Mouse (Mus musculus): ENCODE results near the gene H2-Oa.

The H2-Oa gene

GRCm38 (mm10) chr17:34122188-34122984 is 30.2 kb downstream of the H2-Oa start, which contains the start of gene Brd2:
Gene Brd2 (minus strand): TSS chr17:34122634.
- peak; percentile 95 for DNase-seq (ENCODE audit: low read depth, low spot score)

- no peak for DNase-seq (ENCODE audit: low read depth, low spot score)
Measured at GRCm38 (mm10) chr17:34123111-34123510, 31.0 kb downstream of the H2-Oa start.

- no peak for DNase-seq (ENCODE audit: low read depth, low spot score)
Measured at GRCm38 (mm10) chr17:34123518-34123917, 31.4 kb downstream of the H2-Oa start.

GRCm38 (mm10) chr17:34124649-34125048 is 32.5 kb downstream of the H2-Oa start:
- DNase-seq (ENCODE audit: low read depth, low spot score), result no peak

DNA sequence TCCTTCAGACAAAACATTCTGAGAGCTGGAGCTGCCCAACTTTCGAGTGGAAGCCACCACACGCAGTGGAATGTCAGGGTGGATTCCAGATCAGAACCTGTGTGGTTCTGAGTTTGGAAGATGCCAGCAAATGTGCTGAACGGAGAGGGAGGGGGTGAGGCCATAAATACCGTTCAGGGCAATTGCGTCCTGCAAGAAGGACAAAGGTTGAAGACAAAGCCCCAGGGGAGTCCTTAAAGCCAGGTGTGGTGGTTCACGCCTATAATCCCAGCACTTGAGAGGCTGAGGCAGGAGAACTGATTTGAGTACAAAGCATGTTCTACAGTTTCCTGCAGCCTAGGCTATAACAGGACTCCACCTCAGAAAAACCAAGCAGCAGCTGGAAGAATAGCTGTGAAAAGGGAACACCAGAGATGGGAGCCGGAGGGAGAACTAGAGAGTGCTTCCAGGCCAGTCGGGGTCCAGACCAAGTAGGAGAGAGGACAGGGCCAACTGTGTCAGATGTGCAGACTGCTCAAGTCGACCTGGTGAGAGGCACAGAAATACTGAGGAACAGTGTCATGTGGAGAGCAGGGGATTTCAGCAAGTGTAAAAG is 34.8 kb downstream of the H2-Oa start:
- no peak for DNase-seq (ENCODE audit: low read depth, low spot score)

DNA sequence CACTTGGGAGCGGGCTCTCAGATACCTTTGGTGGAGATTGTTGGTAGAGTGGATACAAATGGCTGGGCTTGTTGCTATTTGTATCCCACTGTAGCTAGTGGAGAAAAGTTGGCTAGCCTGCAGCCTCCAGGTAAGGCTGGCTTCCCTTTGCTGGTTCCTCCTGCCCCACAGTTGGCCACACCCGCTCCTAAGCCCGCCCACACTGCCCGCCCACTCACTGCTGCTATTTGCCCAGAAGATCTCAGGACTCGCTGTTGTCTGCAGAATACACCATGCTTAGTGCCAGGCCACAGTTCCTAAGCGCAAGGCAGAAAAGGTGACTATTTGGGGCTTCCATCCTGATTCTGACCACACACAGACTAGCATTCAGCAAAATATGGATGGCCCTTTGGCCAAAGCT is 35.3 kb downstream of the H2-Oa start:
- no peak for DNase-seq (ENCODE audit: low read depth, low spot score)

- DNase-seq (ENCODE audit: low read depth, low spot score), result no peak
Measured at GRCm38 (mm10) chr17:34128264-34128937, 36.3 kb downstream of the H2-Oa start.

DNA sequence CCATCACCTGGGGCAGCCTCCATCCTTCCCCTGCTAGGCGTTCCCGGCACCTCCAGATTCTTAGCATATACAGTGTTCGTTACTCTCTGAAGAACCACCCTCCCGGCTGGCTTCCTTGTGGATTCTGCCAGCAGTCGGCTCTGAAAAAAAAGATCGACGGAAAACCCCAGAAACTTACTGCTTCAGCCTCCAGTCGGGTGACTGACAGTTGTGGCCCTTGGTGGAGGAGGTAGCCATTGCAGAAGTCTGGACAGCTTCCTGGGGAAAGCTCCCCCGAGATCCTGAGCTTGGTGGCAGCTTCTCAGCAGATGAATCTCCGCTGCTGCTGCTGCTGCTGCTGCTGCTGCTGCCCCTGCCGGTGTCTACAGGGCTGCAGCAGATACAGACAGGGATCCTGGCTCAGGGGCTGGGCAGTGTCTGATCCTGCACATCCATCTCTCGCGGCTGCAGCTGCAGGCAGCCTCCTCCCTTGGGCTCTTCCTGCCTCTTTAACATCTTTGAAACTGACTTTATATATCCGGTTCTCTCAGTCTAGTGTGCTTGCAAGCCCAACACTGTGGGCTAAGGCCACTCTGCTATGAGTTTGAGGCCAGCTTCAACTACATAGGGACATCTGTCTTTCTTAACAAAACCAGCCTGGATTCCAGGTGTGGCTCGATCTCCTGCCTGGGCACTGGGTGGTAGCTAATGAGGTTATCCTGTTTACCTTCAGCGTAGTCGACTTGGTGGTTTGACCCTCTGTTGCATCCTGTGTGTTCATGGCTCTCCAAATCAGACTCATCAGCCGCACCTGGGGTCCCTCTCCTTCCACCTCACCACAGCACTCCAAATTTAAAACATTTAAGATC is 37.0 kb downstream of the H2-Oa start:
- DNase-seq (ENCODE audit: low read depth, low spot score), result no peak

DNA sequence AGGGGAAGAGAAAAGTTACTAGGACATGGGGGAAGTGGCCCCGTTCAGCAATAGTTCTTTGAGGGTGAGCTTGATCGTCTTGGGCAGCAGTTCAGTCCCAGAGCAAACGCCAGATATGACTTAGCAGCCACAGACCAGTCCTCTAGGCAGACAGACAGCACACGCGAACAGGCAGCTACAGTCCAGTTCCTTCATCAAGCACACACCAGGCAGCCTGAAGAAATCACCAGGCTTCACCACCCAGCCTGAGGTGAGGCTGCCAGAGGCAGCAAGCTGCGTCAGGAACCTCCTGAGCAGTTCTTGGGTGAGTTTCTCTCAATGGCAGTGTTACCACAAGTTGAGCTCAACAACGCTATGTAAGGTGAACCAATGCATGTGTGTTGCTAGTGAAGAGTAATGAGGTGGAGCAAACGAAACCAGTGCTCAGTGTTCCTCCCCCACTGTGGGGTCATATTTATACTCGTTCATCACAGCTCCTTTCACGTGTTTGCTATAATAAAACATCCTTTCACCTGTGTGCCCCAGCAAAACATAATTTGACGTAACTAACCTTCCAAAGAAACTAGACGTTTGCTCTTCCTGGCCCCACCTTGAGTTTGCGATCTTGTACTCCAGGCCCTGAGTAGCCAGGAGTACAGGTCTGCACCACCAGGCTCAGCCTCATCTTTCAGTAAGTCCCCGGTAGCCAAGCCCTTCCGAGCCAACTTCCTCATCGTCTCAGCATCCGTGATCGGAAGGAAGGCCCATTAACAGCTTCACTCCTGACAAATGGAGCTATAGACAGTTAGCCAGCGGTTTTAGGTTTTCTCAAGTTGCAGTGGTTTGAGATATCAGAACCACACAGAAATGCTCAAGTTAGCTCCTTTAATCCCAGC is 38.2 kb downstream of the H2-Oa start:
- DNase-seq (ENCODE audit: low read depth, low spot score), result no peak

- DNase-seq (ENCODE audit: low read depth, low spot score), result no peak
Measured at GRCm38 (mm10) chr17:34131911-34132310, 39.8 kb downstream of the H2-Oa start.

DNA sequence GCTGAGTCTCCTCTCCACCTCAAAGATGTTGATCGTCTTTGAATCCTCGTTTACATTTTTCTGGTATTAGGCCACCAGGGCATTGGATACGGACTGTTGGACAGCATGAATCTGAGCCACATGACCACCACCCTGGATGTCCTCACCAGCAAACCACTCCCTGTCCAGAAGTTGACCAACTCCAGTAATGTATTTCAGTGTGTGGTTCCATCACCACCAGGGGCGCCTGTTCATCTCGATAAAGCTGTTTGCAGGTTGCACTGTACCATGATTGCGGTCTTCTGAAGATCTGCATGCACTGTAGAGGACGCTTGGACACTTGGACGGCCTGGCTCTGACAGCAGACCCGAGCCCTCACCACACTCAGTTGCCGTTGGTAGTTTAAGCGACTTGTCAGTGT is 41.1 kb downstream of the H2-Oa start:
- no peak for DNase-seq (ENCODE audit: low read depth, low spot score)

- DNase-seq (ENCODE audit: low read depth, low spot score), result no peak
Measured at GRCm38 (mm10) chr17:34134451-34134850, 42.3 kb downstream of the H2-Oa start.

- DNase-seq (ENCODE audit: low read depth, low spot score), result peak; percentile 98
Measured at GRCm38 (mm10) chr17:34135297-34136224, 43.4 kb downstream of the H2-Oa start.

DNA sequence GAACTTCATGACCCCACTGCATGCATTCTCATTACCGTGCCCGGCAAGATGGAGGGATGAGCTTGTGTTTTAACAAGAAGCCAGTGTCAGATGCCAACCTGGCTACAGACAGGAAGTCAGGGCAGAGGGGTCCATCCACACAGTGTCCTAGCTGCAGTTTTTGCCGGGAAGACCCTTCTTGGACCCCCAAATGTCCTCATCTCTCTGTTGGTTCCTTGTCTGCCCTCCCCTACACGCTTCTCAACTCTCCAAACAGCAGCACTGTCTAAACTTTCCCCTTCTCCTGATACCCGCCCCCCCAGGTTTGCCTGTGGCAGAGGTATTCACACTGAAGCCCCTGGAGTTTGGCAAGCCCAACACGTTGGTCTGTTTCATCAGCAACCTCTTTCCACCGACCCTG is 45.5 kb downstream of the H2-Oa start:
- no peak for DNase-seq (ENCODE audit: low read depth, low spot score)

DNA sequence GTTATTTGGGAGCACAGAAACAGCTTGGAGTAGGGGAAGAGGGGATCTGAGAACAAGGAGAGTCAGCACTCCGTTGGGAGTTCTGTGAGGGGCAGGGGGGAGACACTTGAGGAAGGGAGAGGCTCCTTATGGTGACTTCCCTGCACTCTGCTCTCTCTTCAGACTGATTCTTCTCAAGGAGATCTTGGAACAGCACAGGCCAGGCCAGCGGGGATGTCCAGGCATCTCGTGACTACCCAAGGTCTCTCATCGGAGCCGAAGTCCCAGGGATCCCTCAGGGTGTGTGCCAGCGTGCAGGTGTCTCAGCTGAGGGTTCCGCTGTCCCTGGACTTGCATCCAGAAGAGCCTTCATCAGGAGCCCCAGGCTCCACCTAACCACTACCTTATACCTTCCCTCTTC is 46.5 kb downstream of the H2-Oa start:
- no peak for DNase-seq (ENCODE audit: low read depth, low spot score)

GRCm38 (mm10) chr17:34139416-34139815 is 47.3 kb downstream of the H2-Oa start:
- no peak for DNase-seq (ENCODE audit: low read depth, low spot score)

- no peak for DNase-seq (ENCODE audit: low read depth, low spot score)
Measured at GRCm38 (mm10) chr17:34140240-34140639, 48.1 kb downstream of the H2-Oa start.

GRCm38 (mm10) chr17:34141448-34141847 is 49.3 kb downstream of the H2-Oa start:
- DNase-seq (ENCODE audit: low read depth, low spot score), result no peak

DNA sequence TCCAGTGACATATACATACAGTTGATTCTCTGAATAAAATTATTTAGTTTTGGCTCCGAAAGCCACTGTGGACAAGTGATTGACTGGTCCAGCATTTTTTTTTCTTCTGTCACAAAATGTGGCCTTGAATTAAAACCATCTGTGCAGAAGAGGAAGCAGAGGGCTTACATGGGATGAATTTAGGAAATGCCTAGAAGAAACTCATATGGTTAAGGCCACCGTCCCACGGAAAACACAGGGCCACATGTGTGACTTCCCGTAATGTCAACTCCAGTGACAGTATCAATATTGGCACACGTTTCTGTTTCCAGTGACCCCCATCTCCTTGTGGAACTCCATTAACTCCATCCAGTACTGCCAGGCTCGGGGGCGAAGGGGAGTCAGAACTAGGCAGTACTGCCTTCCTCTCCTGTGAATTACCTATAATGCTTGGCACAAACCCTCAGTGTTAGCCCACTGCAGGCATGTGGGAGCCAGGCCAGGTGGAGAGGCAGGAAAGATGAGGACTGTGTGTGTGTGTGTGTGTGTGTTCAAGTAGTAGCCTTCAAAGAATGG is 50.4 kb downstream of the H2-Oa start:
- no peak for DNase-seq (ENCODE audit: low read depth, low spot score)
